Mouse (Mus musculus): Measurements from ENCODE around the gene Pde4c.

GRCm38 (mm10) chr8:70768956-70769355, 45.4 kb downstream of the Pde4c start:
- no peak for TF ChIP-seq CTCF (IDR thresholded peaks at IDR 0.05; ENCODE audit: low read depth)
- TF ChIP-seq EP300 (IDR thresholded peaks at IDR 0.05; ENCODE audit: low read depth): no peak

All from liver, embryonic 14.5 days (tissue).